Mouse (Mus musculus): ENCODE measurements at regions not wholly inside any gene's neighbourhood (a gene's known extent, or its start where the extent isn't known, plus 50 kb on each side); places are given as distances from the start of the nearest gene placed in this dataset.

GRCm38 (mm10) chr6:127207308-127207707, 55.3 kb upstream of the Ccnd2 start:
- TF ChIP-seq GATA1 (IDR thresholded peaks at IDR 0.05; ENCODE audit: borderline replicate concordance, low read length) (no peak), FLI1 (IDR thresholded peaks at IDR 0.05; ENCODE audit: low read length) (no peak)

Measured in megakaryocyte, embryonic 14.5 days (primary cell).